Mouse (Mus musculus): ENCODE data around the gene Rcbtb2. TPM values are rescaled to one million over a fixed set of nuclear protein-coding genes. Genes with fewer than 3 reads are reported as not detected.

Rcbtb2 gene
- polyA plus RNA-seq, 1 experiment: 28.9 TPM

DNA sequence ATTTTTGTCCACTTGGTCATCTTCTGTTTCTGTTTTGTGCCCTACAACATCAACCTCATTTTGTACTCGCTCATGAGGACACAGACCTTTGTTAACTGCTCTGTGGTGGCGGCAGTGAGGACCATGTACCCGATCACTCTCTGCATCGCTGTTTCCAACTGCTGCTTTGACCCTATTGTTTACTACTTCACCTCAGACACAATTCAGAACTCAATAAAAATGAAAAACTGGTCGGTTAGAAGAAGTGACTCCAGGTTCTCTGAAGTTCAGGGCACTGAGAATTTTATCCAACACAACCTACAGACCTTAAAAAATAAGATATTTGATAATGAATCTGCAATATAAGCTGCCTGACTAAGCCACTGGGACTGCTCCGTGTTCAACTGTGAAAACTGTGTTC is 116.5 kb downstream of the Rcbtb2 start:
- H3K4me1 ChIP-seq (ENCODE audit: control insufficient read depth, insufficient read depth, low read length): peaks cover 8% of the 10 kb centered on the region
- DNase-seq: peak; percentile 27
- 3% methylated on average over 6 of the region's 6 CpGs for WGBS
- no peak for TF ChIP-seq POLR2A (IDR thresholded peaks at IDR 0.05; ENCODE audit: borderline replicate concordance, extremely low read depth, low read depth, low read length)
- TF ChIP-seq CTCF (IDR thresholded peaks at IDR 0.05; ENCODE audit: insufficient read depth, low read length): no peak
- peak overlapping the region; percentile 86 for H3K4me3 ChIP-seq (replicated peaks; ENCODE audit: extremely low read depth, low read depth, low read length)

DNA sequence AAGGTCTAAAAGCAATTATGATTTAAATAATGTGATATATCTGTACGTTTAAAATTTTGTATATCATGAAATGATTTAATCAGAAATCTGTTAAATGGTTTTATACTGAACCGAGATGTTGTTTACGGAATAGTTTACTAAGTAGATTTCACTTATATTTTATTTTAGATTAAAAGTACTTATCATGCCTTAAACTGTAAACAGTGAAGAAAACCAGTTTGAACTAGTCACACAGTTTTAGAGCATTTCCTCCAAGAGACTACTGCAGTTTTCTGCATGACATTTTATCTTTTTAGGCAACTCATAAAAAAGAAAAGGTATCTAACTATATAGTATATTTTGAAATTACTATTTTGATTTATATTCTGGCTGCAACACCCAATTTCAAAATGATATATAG is 117.0 kb downstream of the Rcbtb2 start:
- TF ChIP-seq CTCF (IDR thresholded peaks at IDR 0.05; ENCODE audit: insufficient read depth, low read length): no peak
- H3K4me3 ChIP-seq (replicated peaks; ENCODE audit: extremely low read depth, low read depth, low read length): peak overlapping the region; percentile 19
- 25% methylated on average over 3 of the region's 3 CpGs for WGBS
- no peak for DNase-seq
- H3K4me1 ChIP-seq (ENCODE audit: control insufficient read depth, insufficient read depth, low read length): peaks cover 6% of the 10 kb centered on the region

DNA sequence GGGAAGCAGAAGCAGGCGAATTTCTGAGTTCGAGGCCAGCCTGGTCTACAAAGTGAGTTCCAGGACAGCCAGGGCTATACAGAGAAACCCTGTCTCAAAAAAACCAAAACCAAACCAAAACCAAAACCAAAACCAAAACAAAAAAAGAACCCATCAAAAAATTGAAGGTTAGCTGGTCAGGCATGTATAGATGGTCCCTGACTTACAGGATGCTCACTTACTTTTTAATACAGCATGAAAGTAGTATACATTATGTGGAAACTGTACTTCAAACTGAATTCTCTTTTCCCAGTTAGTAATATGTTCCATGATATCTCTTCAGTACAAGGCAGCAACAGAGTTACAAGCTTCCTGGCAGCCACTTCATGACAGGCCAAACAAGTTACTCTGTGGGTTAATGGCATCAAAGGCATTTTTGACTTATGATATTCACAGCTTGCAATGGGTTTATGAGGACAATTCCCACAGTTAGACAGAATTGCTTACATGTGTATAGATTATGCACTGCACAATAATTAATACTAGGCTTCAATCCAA is 121.3 kb downstream of the Rcbtb2 start:
- Histone ChIP-seq H3K4me1 (ENCODE audit: control insufficient read depth, insufficient read depth, low read length) (peaks cover 8% of the 10 kb centered on the region), H3K4me3 (replicated peaks; ENCODE audit: extremely low read depth, low read depth, low read length) (no peak overlapping the region)
- WGBS: 74% methylated on average over 2 of the region's 2 CpGs
- TF ChIP-seq CTCF (IDR thresholded peaks at IDR 0.05; ENCODE audit: insufficient read depth, low read length) (no peak), POLR2A (IDR thresholded peaks at IDR 0.05; ENCODE audit: borderline replicate concordance, extremely low read depth, low read depth, low read length) (no peak)
- no peak for DNase-seq

DNA sequence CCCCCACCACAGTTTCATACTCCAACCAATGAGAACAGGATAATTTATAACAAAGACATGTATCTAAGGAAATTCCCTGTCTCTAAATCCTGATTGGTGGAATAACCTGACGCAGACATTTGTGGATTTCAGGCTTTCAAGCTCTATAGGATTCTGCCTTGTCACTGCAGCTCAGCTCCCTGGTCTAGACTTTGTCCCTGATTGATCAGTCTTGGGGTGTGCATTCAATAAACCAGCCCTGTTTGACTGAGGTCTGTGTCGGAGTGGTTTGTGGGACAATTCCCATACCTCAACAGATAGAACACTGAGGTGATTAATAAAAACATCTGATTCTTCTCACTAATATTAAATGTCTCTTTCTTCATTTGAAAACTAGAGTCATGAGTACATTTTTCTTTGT is 127.2 kb downstream of the Rcbtb2 start:
- 100% methylated on average over 2 of the region's 2 CpGs for WGBS
- no peak for DNase-seq
- Histone ChIP-seq H3K4me3 (replicated peaks; ENCODE audit: extremely low read depth, low read depth, low read length) (no peak overlapping the region), H3K4me1 (ENCODE audit: control insufficient read depth, insufficient read depth, low read length) (peaks cover 13% of the 10 kb centered on the region)
- TF ChIP-seq POLR2A (IDR thresholded peaks at IDR 0.05; ENCODE audit: borderline replicate concordance, extremely low read depth, low read depth, low read length): no peak
- TF ChIP-seq CTCF (IDR thresholded peaks at IDR 0.05; ENCODE audit: insufficient read depth, low read length): no peak

DNA sequence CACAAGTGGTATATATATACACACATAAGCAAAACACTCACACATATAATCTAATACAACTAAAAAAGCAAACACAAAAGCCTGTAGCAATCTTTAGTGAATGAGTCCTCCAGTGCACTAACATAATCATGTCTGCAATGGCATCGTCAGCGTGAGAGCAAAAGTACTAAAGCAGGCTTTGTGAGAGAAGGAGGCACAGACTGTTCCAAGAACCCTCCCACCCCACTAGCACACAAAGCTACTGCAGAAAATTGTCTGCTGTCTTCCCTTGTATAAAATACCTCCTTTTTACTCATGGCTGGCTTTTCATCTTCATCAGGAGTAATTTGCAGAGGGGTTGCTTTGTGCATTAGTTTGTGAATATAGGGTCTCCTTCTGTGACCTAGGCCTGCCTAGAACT is 129.4 kb downstream of the Rcbtb2 start:
- peaks cover 13% of the 10 kb centered on the region for H3K4me1 ChIP-seq (ENCODE audit: control insufficient read depth, insufficient read depth, low read length)
- 73% methylated on average over 2 of the region's 2 CpGs for WGBS
- TF ChIP-seq CTCF (IDR thresholded peaks at IDR 0.05; ENCODE audit: insufficient read depth, low read length) (no peak), POLR2A (IDR thresholded peaks at IDR 0.05; ENCODE audit: borderline replicate concordance, extremely low read depth, low read depth, low read length) (no peak)
- H3K4me3 ChIP-seq (replicated peaks; ENCODE audit: extremely low read depth, low read depth, low read length): no peak overlapping the region
- no peak for DNase-seq

DNA sequence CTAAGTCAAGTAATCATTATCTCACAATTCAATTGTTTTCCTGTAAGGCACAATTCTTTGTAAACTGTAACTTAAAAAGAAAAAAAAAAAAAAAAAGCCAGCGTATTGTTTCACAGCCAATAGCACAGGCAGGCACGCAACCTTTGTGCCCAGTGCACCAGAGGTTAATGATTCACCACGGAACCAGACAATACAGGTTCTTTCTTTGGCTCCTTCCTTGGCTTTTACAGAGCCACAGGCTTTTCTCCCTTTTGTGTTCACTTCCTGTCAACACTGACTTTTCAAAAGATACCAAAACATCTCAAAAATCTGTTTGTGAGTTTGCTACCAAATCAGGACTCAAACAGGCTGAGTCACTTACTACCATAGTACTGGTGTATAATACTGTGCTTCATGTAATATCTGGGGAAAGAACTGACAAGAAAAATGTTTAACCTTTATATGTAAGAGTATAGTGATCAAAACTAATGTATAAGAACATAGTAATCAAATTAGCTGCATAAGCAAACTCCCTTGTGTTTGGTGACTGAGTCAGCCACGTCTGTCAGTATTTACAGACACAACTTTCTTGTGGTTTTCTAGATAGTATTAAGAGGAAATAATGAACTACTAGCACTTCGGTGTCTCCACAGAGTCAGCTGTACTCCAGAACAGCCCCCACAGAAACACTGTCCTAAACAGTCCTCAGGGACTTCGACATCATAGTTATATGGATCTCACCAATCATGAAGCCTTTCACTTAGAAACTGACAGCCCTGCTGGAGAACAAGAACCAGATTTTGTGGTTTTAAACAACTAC is 130.8 kb downstream of the Rcbtb2 start:
- peaks cover 17% of the 10 kb centered on the region for H3K4me1 ChIP-seq (ENCODE audit: control insufficient read depth, insufficient read depth, low read length)
- no peak for DNase-seq
- WGBS: 42% methylated on average over 6 of the region's 6 CpGs
- TF ChIP-seq POLR2A (IDR thresholded peaks at IDR 0.05; ENCODE audit: borderline replicate concordance, extremely low read depth, low read depth, low read length): no peak
- H3K4me3 ChIP-seq (replicated peaks; ENCODE audit: extremely low read depth, low read depth, low read length): no peak overlapping the region

DNA sequence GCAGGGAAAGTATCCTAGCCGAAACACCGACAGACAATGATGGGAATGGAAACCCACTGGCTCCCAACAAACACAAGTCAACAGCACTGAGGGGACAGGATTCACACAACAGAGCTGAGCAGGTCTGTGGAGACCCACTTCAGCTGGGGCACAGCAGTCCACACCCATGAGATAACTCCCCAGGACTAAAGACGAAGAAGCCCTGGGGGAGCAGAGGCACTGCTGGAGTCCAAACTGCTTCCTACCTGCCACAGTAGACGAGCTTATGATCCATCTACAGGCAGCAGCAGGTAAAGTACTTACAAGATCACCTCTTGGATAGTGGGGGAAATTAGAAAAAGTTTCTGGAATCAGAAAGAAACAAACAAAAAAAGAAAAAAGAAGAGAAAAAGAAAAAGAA is 131.6 kb downstream of the Rcbtb2 start:
- WGBS: 77% methylated on average over 4 of the region's 4 CpGs
- TF ChIP-seq CTCF (IDR thresholded peaks at IDR 0.05; ENCODE audit: insufficient read depth, low read length) (no peak), POLR2A (IDR thresholded peaks at IDR 0.05; ENCODE audit: borderline replicate concordance, extremely low read depth, low read depth, low read length) (no peak)
- H3K4me1 ChIP-seq (ENCODE audit: control insufficient read depth, insufficient read depth, low read length): peaks cover 17% of the 10 kb centered on the region
- H3K4me3 ChIP-seq (replicated peaks; ENCODE audit: extremely low read depth, low read depth, low read length): no peak overlapping the region
- no peak for DNase-seq

DNA sequence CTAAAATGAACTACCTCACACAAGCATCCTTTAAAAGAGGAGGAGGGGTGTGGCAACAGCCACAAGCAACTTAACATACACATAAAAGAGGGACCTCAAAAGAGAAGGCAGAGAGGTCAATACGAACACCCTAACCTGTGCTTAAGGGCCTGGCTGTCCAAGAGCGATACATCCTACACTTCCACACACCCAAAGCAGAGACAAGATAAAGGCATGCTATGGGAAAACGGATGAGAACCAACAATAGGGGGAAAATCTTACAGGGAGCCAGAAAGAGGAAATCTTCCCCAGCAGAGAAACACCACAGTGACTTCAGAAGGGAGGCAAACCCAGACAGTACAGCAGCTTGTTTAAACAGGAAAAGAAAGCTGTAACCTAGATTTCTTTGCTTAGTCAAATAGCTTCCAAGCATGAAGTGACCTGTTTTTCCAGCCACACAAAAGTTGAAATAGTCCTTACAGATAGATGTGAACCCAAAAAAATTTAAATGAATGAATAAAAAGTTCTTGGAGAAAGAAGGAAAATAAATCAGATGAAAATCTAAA is 132.7 kb downstream of the Rcbtb2 start:
- WGBS: 31% methylated on average over 3 of the region's 3 CpGs
- TF ChIP-seq POLR2A (IDR thresholded peaks at IDR 0.05; ENCODE audit: borderline replicate concordance, extremely low read depth, low read depth, low read length): no peak
- TF ChIP-seq CTCF (IDR thresholded peaks at IDR 0.05; ENCODE audit: insufficient read depth, low read length): no peak
- H3K4me3 ChIP-seq (replicated peaks; ENCODE audit: extremely low read depth, low read depth, low read length): no peak overlapping the region
- peaks cover 17% of the 10 kb centered on the region for H3K4me1 ChIP-seq (ENCODE audit: control insufficient read depth, insufficient read depth, low read length)
- DNase-seq: no peak

DNA sequence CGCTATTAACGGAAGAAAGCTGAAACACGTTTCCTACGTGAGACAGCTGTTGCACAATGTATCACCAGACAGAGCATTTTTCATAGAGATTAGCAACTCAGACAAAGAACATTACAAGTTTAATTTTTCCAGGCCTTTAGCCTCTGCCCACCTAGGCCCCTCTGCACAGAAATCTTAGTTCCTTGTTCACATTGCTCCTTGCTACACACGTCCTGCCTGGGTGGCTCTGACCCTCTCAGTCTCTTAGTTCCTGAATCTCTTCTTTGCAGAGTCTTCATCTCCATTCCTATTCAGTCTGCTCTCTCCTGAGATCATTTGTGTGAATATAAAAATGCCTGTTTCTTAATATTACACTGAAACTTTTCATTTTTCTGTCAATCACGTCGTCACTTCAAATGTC is 134.5 kb downstream of the Rcbtb2 start:
- 60% methylated on average over 7 of the region's 7 CpGs for WGBS
- H3K4me3 ChIP-seq (replicated peaks; ENCODE audit: extremely low read depth, low read depth, low read length): no peak overlapping the region
- H3K4me1 ChIP-seq (ENCODE audit: control insufficient read depth, insufficient read depth, low read length): peaks cover 17% of the 10 kb centered on the region
- no peak for TF ChIP-seq POLR2A (IDR thresholded peaks at IDR 0.05; ENCODE audit: borderline replicate concordance, extremely low read depth, low read depth, low read length)
- no peak for TF ChIP-seq CTCF (IDR thresholded peaks at IDR 0.05; ENCODE audit: insufficient read depth, low read length)
- no peak for DNase-seq

Other genes starting within 250 kb of the Rcbtb2 start
- 3.0 and 3.9 TPM in 2 replicates for gene Cysltr2, start 73.9 kb upstream of the Rcbtb2 start, polyA plus RNA-seq (2012; rRNA removed)
- 1.5 and 2.7 TPM in 2 replicates for gene Lpar6, start 114.9 kb downstream of the Rcbtb2 start, polyA plus RNA-seq (2012; rRNA removed)
- gene Rb1, start 202.8 kb downstream of the Rcbtb2 start, polyA plus RNA-seq (2012; rRNA removed): 4.1 and 7.8 TPM in 2 replicates